Mouse (Mus musculus): ENCODE measurements around the gene Efhd2. TPM values are rescaled to one million over a fixed set of nuclear protein-coding genes. Genes with fewer than 3 reads are reported as not detected.

Efhd2 gene
- polyA plus RNA-seq, 1 experiment from 2014 or later: 173 TPM

GRCm38 (mm10) chr4:141864506-141864905 is 10.2 kb downstream of the Efhd2 start:
- Histone ChIP-seq H3K27me3 (replicated peaks; ENCODE audit: control insufficient read depth, insufficient read depth, low read length) (no peaks in the 10 kb centered on the region), H3K36me3 (ENCODE audit: control insufficient read depth, insufficient read depth) (peaks cover 29% of the 10 kb centered on the region), H3K9me3 (ENCODE audit: control insufficient read depth) (no peaks in the 10 kb centered on the region), H3K4me3 (ENCODE audit: low read depth, low read length) (no peak overlapping the region), H3K4me1 (replicated peaks; ENCODE audit: control insufficient read depth, insufficient read depth, low read length) (peaks cover 12% of the 10 kb centered on the region; the same call in 1 of the 2 replicates), H3K9ac (ENCODE audit: low read depth, low read length) (no peak overlapping the region), H3K4me2 (replicated peaks; ENCODE audit: low read depth) (no peak overlapping the region), H3K27ac (ENCODE audit: low read depth, low read length) (no peak overlapping the region)
- no peak for ATAC-seq
- 94% methylated on average over 8 of the region's 8 CpGs for WGBS
- TF ChIP-seq CTCF (IDR thresholded peaks at IDR 0.05; ENCODE audit: low read depth): no peak

- Histone ChIP-seq H3K36me3 (ENCODE audit: control insufficient read depth, insufficient read depth) (peaks cover 31% of the 10 kb centered on the region), H3K4me2 (replicated peaks; ENCODE audit: low read depth) (no peak overlapping the region), H3K9ac (ENCODE audit: low read depth, low read length) (no peak overlapping the region), H3K9me3 (ENCODE audit: control insufficient read depth) (no peaks in the 10 kb centered on the region), H3K4me1 (replicated peaks; ENCODE audit: control insufficient read depth, insufficient read depth, low read length) (peaks cover 12% of the 10 kb centered on the region; the same call in 1 of the 2 replicates), H3K27me3 (replicated peaks; ENCODE audit: control insufficient read depth, insufficient read depth, low read length) (no peaks in the 10 kb centered on the region), H3K4me3 (ENCODE audit: low read depth, low read length) (no peak overlapping the region), H3K27ac (ENCODE audit: low read depth, low read length) (peak overlapping the region; percentile 55)
- TF ChIP-seq CTCF (IDR thresholded peaks at IDR 0.05; ENCODE audit: low read depth): no peak
- 76% methylated on average over 7 of the region's 7 CpGs for WGBS
- ATAC-seq: no peak
Observed at GRCm38 (mm10) chr4:141863726-141864280, 10.9 kb downstream of the Efhd2 start.

GRCm38 (mm10) chr4:141862867-141863266 is 11.9 kb downstream of the Efhd2 start:
- Histone ChIP-seq H3K4me2 (replicated peaks; ENCODE audit: low read depth) (no peak overlapping the region), H3K9me3 (ENCODE audit: control insufficient read depth) (no peaks in the 10 kb centered on the region), H3K9ac (ENCODE audit: low read depth, low read length) (no peak overlapping the region), H3K27me3 (replicated peaks; ENCODE audit: control insufficient read depth, insufficient read depth, low read length) (no peaks in the 10 kb centered on the region), H3K27ac (ENCODE audit: low read depth, low read length) (peak overlapping the region; percentile 55), H3K36me3 (ENCODE audit: control insufficient read depth, insufficient read depth) (peaks cover 28% of the 10 kb centered on the region), H3K4me1 (replicated peaks; ENCODE audit: control insufficient read depth, insufficient read depth, low read length) (peaks cover 12% of the 10 kb centered on the region; the same call in 1 of the 2 replicates), H3K4me3 (ENCODE audit: low read depth, low read length) (no peak overlapping the region)
- ATAC-seq: no peak
- 56% methylated on average over 5 of the region's 5 CpGs for WGBS
- no peak for TF ChIP-seq CTCF (IDR thresholded peaks at IDR 0.05; ENCODE audit: low read depth)

- peak; percentile 46 for ATAC-seq
- no peaks in the 10 kb centered on the region for H3K9me3 ChIP-seq (ENCODE audit: control insufficient read depth)
- H3K4me3 ChIP-seq (ENCODE audit: low read depth, low read length): no peak overlapping the region
- no peak for TF ChIP-seq CTCF (IDR thresholded peaks at IDR 0.05; ENCODE audit: low read depth)
- WGBS: 64% methylated on average over 17 of the region's 17 CpGs
- no peak overlapping the region for H3K4me2 ChIP-seq (replicated peaks; ENCODE audit: low read depth)
- H3K27ac ChIP-seq (ENCODE audit: low read depth, low read length): peak overlapping the region; percentile 30
- peaks cover 28% of the 10 kb centered on the region for H3K36me3 ChIP-seq (ENCODE audit: control insufficient read depth, insufficient read depth)
- H3K9ac ChIP-seq (ENCODE audit: low read depth, low read length): no peak overlapping the region
- H3K4me1 ChIP-seq (replicated peaks; ENCODE audit: control insufficient read depth, insufficient read depth, low read length): peaks cover 8% of the 10 kb centered on the region; the same call in 1 of the 2 replicates
- no peaks in the 10 kb centered on the region for H3K27me3 ChIP-seq (replicated peaks; ENCODE audit: control insufficient read depth, insufficient read depth, low read length)
Observed at GRCm38 (mm10) chr4:141861591-141862295, 13.0 kb downstream of the Efhd2 start.

- Histone ChIP-seq H3K27me3 (replicated peaks; ENCODE audit: control insufficient read depth, insufficient read depth, low read length) (no peaks in the 10 kb centered on the region), H3K9me3 (ENCODE audit: control insufficient read depth) (no peaks in the 10 kb centered on the region), H3K27ac (ENCODE audit: low read depth, low read length) (peak overlapping the region; percentile 30; the same call in 1 of the 2 replicates), H3K4me1 (replicated peaks; ENCODE audit: control insufficient read depth, insufficient read depth, low read length) (peaks cover 4% of the 10 kb centered on the region; the same call in 1 of the 2 replicates), H3K36me3 (ENCODE audit: control insufficient read depth, insufficient read depth) (peaks cover 28% of the 10 kb centered on the region), H3K4me2 (replicated peaks; ENCODE audit: low read depth) (peak overlapping the region; percentile 25; the same call in 1 of the 2 replicates), H3K4me3 (ENCODE audit: low read depth, low read length) (no peak overlapping the region), H3K9ac (ENCODE audit: low read depth, low read length) (no peak overlapping the region)
- peak; percentile 51 for ATAC-seq
- WGBS: 44% methylated on average over 19 of the region's 19 CpGs
- no peak for TF ChIP-seq CTCF (IDR thresholded peaks at IDR 0.05; ENCODE audit: low read depth)
Observed at GRCm38 (mm10) chr4:141860246-141860841, 14.4 kb downstream of the Efhd2 start.

GRCm38 (mm10) chr4:141859351-141859750 is 15.4 kb downstream of the Efhd2 start:
- no peaks in the 10 kb centered on the region for H3K27me3 ChIP-seq (replicated peaks; ENCODE audit: control insufficient read depth, insufficient read depth, low read length)
- peaks cover 28% of the 10 kb centered on the region for H3K36me3 ChIP-seq (ENCODE audit: control insufficient read depth, insufficient read depth)
- H3K9me3 ChIP-seq (ENCODE audit: control insufficient read depth): no peaks in the 10 kb centered on the region
- H3K4me1 ChIP-seq (replicated peaks; ENCODE audit: control insufficient read depth, insufficient read depth, low read length): no peaks in the 10 kb centered on the region
- H3K9ac ChIP-seq (ENCODE audit: low read depth, low read length): no peak overlapping the region
- ATAC-seq: no peak
- H3K4me3 ChIP-seq (ENCODE audit: low read depth, low read length): no peak overlapping the region
- H3K4me2 ChIP-seq (replicated peaks; ENCODE audit: low read depth): no peak overlapping the region
- 92% methylated on average over 14 of the region's 14 CpGs for WGBS
- no peak for TF ChIP-seq CTCF (IDR thresholded peaks at IDR 0.05; ENCODE audit: low read depth)
- no peak overlapping the region for H3K27ac ChIP-seq (ENCODE audit: low read depth, low read length)
